Comparison of ENCODE assay signal across 15 mouse cellular contexts in genomic region chr11:102008954-102009637, GRCm38 (mm10). TPM values are rescaled to one million over a fixed set of nuclear protein-coding genes. Genes with fewer than 3 reads are reported as not detected.
DNase-seq lines count a peak whose midpoint lies in the region; ATAC-seq and TF ChIP-seq lines count a peak whose summit lies in the region.
"Had no signal": no experiment of that assay in that cellular context is flagged by ENCODE, and none has a peak within 500 bp of the region (broad histone marks: within the 10 kb centered on the region; RNA-seq: fewer than 3 reads in every experiment).

No protein-coding gene starts in this region.

- no peak overlapping the region for H3K9ac ChIP-seq in liver, postnatal 0 days (replicated peaks)
- H3K9ac ChIP-seq in liver, embryonic 12.5 days = no peak overlapping the region
- H3K9ac ChIP-seq in hindbrain, embryonic 15.5 days = no peak overlapping the region

- peak; percentile 63 for TF ChIP-seq EP300 in liver, postnatal 0 days (IDR thresholded peaks at IDR 0.05; ENCODE audit: low read depth)

- whole genome bisulfite sequencing in liver, postnatal 0 days (ENCODE audit: insufficient replicate concordance) = 64% methylated on average over 15 of the region's 15 CpGs
- WGBS in liver, embryonic 12.5 days (ENCODE audit: insufficient replicate concordance) = 56% methylated on average over 15 of the region's 15 CpGs
- WGBS in hindbrain, embryonic 15.5 days = 77% methylated on average over 15 of the region's 15 CpGs

- TF ChIP-seq CTCF in gastrocnemius, adult 2 months (IDR thresholded peaks at IDR 0.05) = no peak
- no peak for TF ChIP-seq CTCF in liver, postnatal 0 days (IDR thresholded peaks at IDR 0.05; ENCODE audit: low read depth)

- peak overlapping the region; percentile 35; the same call in 1 of the 2 replicates for H3K27ac ChIP-seq in gastrocnemius, adult 2 months
- H3K27ac ChIP-seq in liver, postnatal 0 days (ENCODE audit: low read depth) = no peak overlapping the region
- H3K27ac ChIP-seq in liver, embryonic 12.5 days = no peak overlapping the region
- H3K27ac ChIP-seq in hindbrain, embryonic 15.5 days (replicated peaks) = peak overlapping the region; percentile 66

- H3K4me1 ChIP-seq in liver, postnatal 0 days (ENCODE audit: insufficient read depth) = no peaks in the 10 kb centered on the region
- H3K4me1 ChIP-seq in liver, embryonic 12.5 days = 0 out of 2 replicates have a peak, but pooled peaks cover 6% of the 10 kb centered on the region
- peaks cover 20% of the 10 kb centered on the region for H3K4me1 ChIP-seq in hindbrain, embryonic 15.5 days (replicated peaks)

- no peaks in the 10 kb centered on the region for H3K36me3 ChIP-seq in liver, postnatal 0 days (replicated peaks; ENCODE audit: insufficient read depth, low read length)
- no peaks in the 10 kb centered on the region for H3K36me3 ChIP-seq in liver, embryonic 12.5 days
- H3K36me3 ChIP-seq in hindbrain, embryonic 15.5 days = peaks cover 52% of the 10 kb centered on the region
- H3K36me3 ChIP-seq: G1E had no signal

- no peak for DNase-seq in gastrocnemius, adult 2 months
- no peak for DNase-seq in gastrocnemius, adult 8-10 months (ENCODE audit: low spot score in 2 of 2)
- DNase-seq in liver, postnatal 0 days = no peak
- peak; percentile 76 for DNase-seq in lung, postnatal 25 days (ENCODE audit: low spot score)
- no peak for DNase-seq in cerebellum, adult 9-10 months
- no peak for DNase-seq in kidney, adult 9 months
- DNase-seq: cerebellum, postnatal 25 days; gastrocnemius, postnatal 10 days; kidney, postnatal 4 days had no signal

- ATAC-seq in liver, postnatal 0 days = peak; percentile 27; the same call in 1 of the 2 replicates
- no peak for ATAC-seq in liver, embryonic 12.5 days
- ATAC-seq in hindbrain, embryonic 15.5 days (ENCODE audit: low FRiP score, low read depth) = no peak

- H3K4me2 ChIP-seq in liver, postnatal 0 days (ENCODE audit: low read depth, low read length) = no peak overlapping the region
- H3K4me2 ChIP-seq in liver, embryonic 12.5 days = no peak overlapping the region
- H3K4me2 ChIP-seq in hindbrain, embryonic 15.5 days = no peak overlapping the region

- H3K27me3 ChIP-seq in liver, postnatal 0 days (ENCODE audit: insufficient read depth, low read length) = no peaks in the 10 kb centered on the region
- H3K27me3 ChIP-seq in liver, embryonic 12.5 days (replicated peaks) = peaks cover 33% of the 10 kb centered on the region
- H3K27me3 ChIP-seq in hindbrain, embryonic 15.5 days = no peaks in the 10 kb centered on the region

- intact Hi-C loops in gastrocnemius, adult 2 months (cut with DNase I) = no loop called here

- no peak overlapping the region for H3K4me3 ChIP-seq in gastrocnemius, adult 2 months
- no peak overlapping the region for H3K4me3 ChIP-seq in liver, postnatal 0 days (ENCODE audit: low read depth, low read length)
- no peak overlapping the region for H3K4me3 ChIP-seq in liver, embryonic 12.5 days
- no peak overlapping the region for H3K4me3 ChIP-seq in hindbrain, embryonic 15.5 days

- H3K9me3 ChIP-seq in liver, postnatal 0 days (ENCODE audit: low read length) = no peaks in the 10 kb centered on the region
- H3K9me3 ChIP-seq in liver, embryonic 12.5 days (replicated peaks) = no peaks in the 10 kb centered on the region
- H3K9me3 ChIP-seq in hindbrain, embryonic 15.5 days = no peaks in the 10 kb centered on the region
- H3K9me3 ChIP-seq: G1E had no signal

RNA-seq across cellular contexts. Expression of gene Mpp3, which starts 19.2 kb away (rescaled TPM):
- 10 to 100 TPM; 19.4 to 34.7 TPM for total RNA-seq in gastrocnemius, adult 2 months (2021)
- total RNA-seq in gastrocnemius, adult 8-10 months (2022) = 10 to 100 TPM; 12.9 to 17.9 (median 15.7) TPM
- polyA plus RNA-seq in liver, postnatal 0 days (2015; fragmentation: Nextera tagmentation; extraction: Ambion mirVana) = 0.56 and 0.72 TPM in 2 replicates
- 0.66 and 0.85 TPM in 2 replicates for polyA plus RNA-seq in liver, embryonic 12.5 days (2016; fragmentation: Nextera tagmentation; extraction: Ambion mirVana)
- 55.9 and 56.2 TPM in 2 replicates for polyA plus RNA-seq in hindbrain, embryonic 15.5 days (2015; fragmentation: Nextera tagmentation; extraction: Ambion mirVana)
- polyA plus RNA-seq: G1E had no signal

RNA-seq across cellular contexts. Expression of gene Dusp3, which starts 22.3 kb away (rescaled TPM):
- total RNA-seq in gastrocnemius, adult 2 months (2021) = 100 to 1,000 TPM; 123 to 129 TPM
- total RNA-seq in gastrocnemius, adult 8-10 months (2022) = 100 to 1,000 TPM; 134 to 209 (median 172) TPM
- 18.4 and 22.7 TPM in 2 replicates for polyA plus RNA-seq in liver, postnatal 0 days (2015; fragmentation: Nextera tagmentation; extraction: Ambion mirVana)
- polyA plus RNA-seq in liver, embryonic 12.5 days (2016; fragmentation: Nextera tagmentation; extraction: Ambion mirVana) = 12.9 and 13.4 TPM in 2 replicates
- polyA plus RNA-seq in hindbrain, embryonic 15.5 days (2015; fragmentation: Nextera tagmentation; extraction: Ambion mirVana) = 25.4 and 25.9 TPM in 2 replicates

RNA-seq across cellular contexts. Expression of gene Cfap97d1, which starts 25.0 kb away (rescaled TPM):
- not detected for total RNA-seq in gastrocnemius, adult 2 months (2021)
- total RNA-seq in gastrocnemius, adult 8-10 months (2022) = not detected
- polyA plus RNA-seq in liver, postnatal 0 days (2015; fragmentation: Nextera tagmentation; extraction: Ambion mirVana) = 0.19 TPM in 1 of 2 replicates, not detected in the other
- polyA plus RNA-seq in liver, embryonic 12.5 days (2016; fragmentation: Nextera tagmentation; extraction: Ambion mirVana) = not detected in 2 replicates
- polyA plus RNA-seq in hindbrain, embryonic 15.5 days (2015; fragmentation: Nextera tagmentation; extraction: Ambion mirVana) = not detected in 2 replicates
- total RNA-seq: G1E; gastrocnemius, postnatal 10 days; left cerebral cortex, postnatal 36 days had no signal
- polyA plus RNA-seq: G1E; intestine, embryonic 14.5 days; spleen, adult 2 months had no signal

RNA-seq across cellular contexts. Expression of gene Cd300lg, which starts 32.2 kb away (rescaled TPM):
- total RNA-seq in gastrocnemius, adult 2 months (2021) = 10 to 100 TPM; 17.6 to 18.9 TPM
- 10 to 100 TPM; 12.9 to 17.6 (median 15.0) TPM for total RNA-seq in gastrocnemius, adult 8-10 months (2022)
- 1.8 and 2.3 TPM in 2 replicates for polyA plus RNA-seq in liver, postnatal 0 days (2015; fragmentation: Nextera tagmentation; extraction: Ambion mirVana)
- polyA plus RNA-seq in liver, embryonic 12.5 days (2016; fragmentation: Nextera tagmentation; extraction: Ambion mirVana) = 0.50 and 0.51 TPM in 2 replicates
- 0.30 and 0.43 TPM in 2 replicates for polyA plus RNA-seq in hindbrain, embryonic 15.5 days (2015; fragmentation: Nextera tagmentation; extraction: Ambion mirVana)
- total RNA-seq: G1E had no signal
- polyA plus RNA-seq: G1E had no signal

RNA-seq across cellular contexts. Expression of gene Sost, which starts 42.3 kb away (rescaled TPM):
- not detected for total RNA-seq in gastrocnemius, adult 2 months (2021)
- total RNA-seq in gastrocnemius, adult 8-10 months (2022) = not detected
- not detected in 2 replicates for polyA plus RNA-seq in liver, postnatal 0 days (2015; fragmentation: Nextera tagmentation; extraction: Ambion mirVana)
- 0.10 TPM in 2 replicates for polyA plus RNA-seq in liver, embryonic 12.5 days (2016; fragmentation: Nextera tagmentation; extraction: Ambion mirVana)
- polyA plus RNA-seq in hindbrain, embryonic 15.5 days (2015; fragmentation: Nextera tagmentation; extraction: Ambion mirVana) = 0.06 and 0.09 TPM in 2 replicates
- total RNA-seq: G1E had no signal
- polyA plus RNA-seq: G1E; intestine, embryonic 14.5 days had no signal

Comparison
In these comparisons a context has a peak if more than half of its experiments do, and no peak if none do; other contexts are left out.
1. H3K27ac ChIP-seq: peak in gastrocnemius, adult 2 months (single experiment) and hindbrain, embryonic 15.5 days (single experiment); none in liver, postnatal 0 days (single experiment) and liver, embryonic 12.5 days (single experiment).
2. RNA of gene Mpp3, which starts 19.2 kb away (polyA plus RNA-seq): 55.9 to 56.2 TPM in hindbrain, embryonic 15.5 days; 0.56 to 0.72 TPM in liver, postnatal 0 days and 0.66 to 0.85 TPM in liver, embryonic 12.5 days; every median in the first group is over 10 times any median in the second.